Mouse (Mus musculus) hindbrain, embryonic 13.5 days (tissue): ENCODE results near the gene Cdkn2d. TPM values are rescaled to one million over a fixed set of nuclear protein-coding genes. Genes with fewer than 3 reads are reported as not detected.
"Not testable (repeated sequence)": the region's sequence is repeated elsewhere in the genome, so short reads cannot be mapped to it uniquely, and the experiment has no call there.

Experiments
- ATAC-seq: fragments of 200-750 bp; cut with Nextera tagmentation; 2 replicates; pipeline ENCODE4 v1.8.0; 2017; ENCODE audit warnings: moderate TSS enrichment; ENCODE audit not compliant: low FRiP score
- H3K27ac ChIP-seq: fragments of 300-500 bp; sonication (generic); 2 replicates; pipeline ENCODE4 v1.5.1; 2015; ENCODE audit warnings: inconsistent platforms, mild to moderate bottlenecking, moderate library complexity
- H3K27me3 ChIP-seq: fragments of 300-500 bp; sonication (generic); 2 replicates; pipeline ENCODE4 v1.6.1; 2015; ENCODE audit warnings: mild to moderate bottlenecking, inconsistent platforms
- H3K36me3 ChIP-seq: fragments of 300-500 bp; sonication (generic); 2 replicates; pipeline ENCODE4 v1.6.1; 2015; ENCODE audit warnings: mild to moderate bottlenecking, inconsistent platforms
- H3K4me1 ChIP-seq: fragments of 300-500 bp; sonication (generic); replicated peaks from 2 replicates; pipeline ENCODE4 v1.6.1; 2015; ENCODE audit warnings: inconsistent platforms
- H3K4me2 ChIP-seq: fragments of 300-500 bp; sonication (generic); 2 replicates; pipeline ENCODE4 v1.6.1; 2015; ENCODE audit warnings: inconsistent platforms, mild to moderate bottlenecking, moderate library complexity
- H3K4me3 ChIP-seq: fragments of 300-500 bp; sonication (generic); 2 replicates; pipeline ENCODE4 v1.5.1; 2015; ENCODE audit warnings: mild to moderate bottlenecking, inconsistent platforms
- H3K9ac ChIP-seq: fragments of 300-500 bp; sonication (generic); 2 replicates; pipeline ENCODE4 v1.6.1; 2015; ENCODE audit warnings: mild to moderate bottlenecking, inconsistent platforms
- H3K9me3 ChIP-seq: fragments of 300-500 bp; sonication (generic); 2 replicates; pipeline ENCODE4 v1.6.1; 2016; ENCODE audit warnings: inconsistent platforms
- WGBS: fragments of 180-500 bp; shearing (Covaris S2); methylation state at CpG from one replicate; pipeline ENCODE4 v1.1.7; 2015; 5-methylcytosine and 5-hydroxymethylcytosine counted together
- polyA plus RNA-seq: library from polyadenylated mRNA; unstranded; fragments of >200 nt; fragmentation: Nextera tagmentation; extraction: Ambion mirVana; gene quantifications from 2 replicates; pipeline ENCODE4 v1.2.1, GENCODE M21; 2015

Cdkn2d gene
- polyA plus RNA-seq, 1 experiment from 2014 or later = 89.2 TPM

GRCm38 (mm10) chr9:21269590-21269989 is 21.6 kb downstream of the Cdkn2d start:
- not testable (repeated sequence) for H3K27ac ChIP-seq, ATAC-seq, H3K9me3 ChIP-seq, H3K4me3 ChIP-seq, H3K9ac ChIP-seq, H3K4me2 ChIP-seq, H3K27me3 ChIP-seq
- 91% methylated on average over 5 of the region's 5 CpGs for WGBS
- H3K36me3 ChIP-seq = peaks cover 77% of the 10 kb centered on the region
- peaks cover 22% of the 10 kb centered on the region for H3K4me1 ChIP-seq

GRCm38 (mm10) chr9:21268305-21268704 is 22.9 kb downstream of the Cdkn2d start:
- no peak overlapping the region for H3K9ac ChIP-seq
- H3K36me3 ChIP-seq = peaks cover 65% of the 10 kb centered on the region
- H3K4me1 ChIP-seq = peaks cover 25% of the 10 kb centered on the region
- no peak for ATAC-seq
- no peak overlapping the region for H3K4me3 ChIP-seq
- WGBS = 96% methylated on average over 16 of the region's 16 CpGs
- H3K27me3 ChIP-seq = no peaks in the 10 kb centered on the region
- no peak overlapping the region for H3K27ac ChIP-seq
- no peaks in the 10 kb centered on the region for H3K9me3 ChIP-seq
- H3K4me2 ChIP-seq = no peak overlapping the region

- no peak for ATAC-seq
- H3K4me1 ChIP-seq = peaks cover 25% of the 10 kb centered on the region
- peaks cover 50% of the 10 kb centered on the region for H3K36me3 ChIP-seq
- no peak overlapping the region for H3K27ac ChIP-seq
- H3K4me2 ChIP-seq = peak overlapping the region; percentile 90
- H3K9me3 ChIP-seq = no peaks in the 10 kb centered on the region
- 95% methylated on average over 5 of the region's 5 CpGs for WGBS
- no peaks in the 10 kb centered on the region for H3K27me3 ChIP-seq
- H3K4me3 ChIP-seq = peak overlapping the region; percentile 82
- H3K9ac ChIP-seq = peak overlapping the region; percentile 90; the same call in 1 of the 2 replicates
Observed at GRCm38 (mm10) chr9:21266889-21267288, 24.3 kb downstream of the Cdkn2d start.

GRCm38 (mm10) chr9:21265611-21266010 is 25.6 kb downstream of the Cdkn2d start:
- Histone ChIP-seq H3K4me2 (peak overlapping the region; percentile 90), H3K4me1 (peaks cover 25% of the 10 kb centered on the region), H3K27ac (peak overlapping the region; percentile 79; the same call in 1 of the 2 replicates), H3K9ac (peak overlapping the region; percentile 90), H3K4me3 (peak overlapping the region; percentile 82), H3K27me3 (no peaks in the 10 kb centered on the region), H3K36me3 (peaks cover 38% of the 10 kb centered on the region), H3K9me3 (no peaks in the 10 kb centered on the region)
- WGBS = 6% methylated on average over 11 of the region's 11 CpGs
- ATAC-seq = peak; percentile 40; the same call in 1 of the 2 replicates

- Histone ChIP-seq H3K27me3 (peaks cover 3% of the 10 kb centered on the region; the same call in 1 of the 2 replicates), H3K4me3 (peak within 1 kb of the TSS; percentile 82), H3K36me3 (peaks cover 32% of the 10 kb centered on the region), H3K9ac (peak within 1 kb of the TSS; percentile 90), H3K4me2 (peak within 1 kb of the TSS; percentile 90), H3K27ac (peak within 1 kb of the TSS; percentile 85), H3K9me3 (no peaks in the 10 kb centered on the region), H3K4me1 (peaks cover 25% of the 10 kb centered on the region)
- peak; percentile 98 for ATAC-seq
- under 1% methylated on average over 49 of the region's 49 CpGs for WGBS
Observed at GRCm38 (mm10) chr9:21265000-21265561, 26.1 kb downstream of the Cdkn2d start, which contains the start of gene Atg4d. Gene Atg4d (plus strand): TSS chr9:21265293.

GRCm38 (mm10) chr9:21264272-21264999 is 26.8 kb downstream of the Cdkn2d start:
- ATAC-seq = peak; percentile 67
- Histone ChIP-seq H3K9me3 (no peaks in the 10 kb centered on the region), H3K27me3 (peaks cover 6% of the 10 kb centered on the region), H3K9ac (peak overlapping the region; percentile 65), H3K4me2 (peak overlapping the region; percentile 90), H3K4me3 (peak overlapping the region; percentile 82), H3K4me1 (peaks cover 25% of the 10 kb centered on the region), H3K27ac (peak overlapping the region; percentile 85), H3K36me3 (peaks cover 27% of the 10 kb centered on the region)
- 19% methylated on average over 17 of the region's 17 CpGs for WGBS

GRCm38 (mm10) chr9:21261831-21262230 is 29.4 kb downstream of the Cdkn2d start:
- no peak overlapping the region for H3K4me2 ChIP-seq
- no peak for ATAC-seq
- H3K9me3 ChIP-seq = no peaks in the 10 kb centered on the region
- peaks cover 19% of the 10 kb centered on the region for H3K4me1 ChIP-seq
- H3K36me3 ChIP-seq = peaks cover 4% of the 10 kb centered on the region; the same call in 1 of the 2 replicates
- no peak overlapping the region for H3K9ac ChIP-seq
- no peak overlapping the region for H3K4me3 ChIP-seq
- H3K27me3 ChIP-seq = peaks cover 9% of the 10 kb centered on the region
- 67% methylated on average over 2 of the region's 2 CpGs for WGBS
- H3K27ac ChIP-seq = no peak overlapping the region

GRCm38 (mm10) chr9:21260491-21261040 is 30.6 kb downstream of the Cdkn2d start:
- H3K9ac ChIP-seq = no peak overlapping the region; the same call in 1 of the 2 replicates
- H3K4me1 ChIP-seq = peaks cover 6% of the 10 kb centered on the region
- 87% methylated on average over 6 of the region's 6 CpGs for WGBS
- no peak overlapping the region for H3K27ac ChIP-seq
- no peak overlapping the region for H3K4me2 ChIP-seq
- no peaks in the 10 kb centered on the region for H3K36me3 ChIP-seq
- H3K4me3 ChIP-seq = no peak overlapping the region
- ATAC-seq = no peak
- no peaks in the 10 kb centered on the region for H3K9me3 ChIP-seq
- peaks cover 13% of the 10 kb centered on the region for H3K27me3 ChIP-seq

GRCm38 (mm10) chr9:21256349-21256748 is 34.9 kb downstream of the Cdkn2d start:
- not testable (repeated sequence) for H3K4me1 ChIP-seq, H3K9me3 ChIP-seq, ATAC-seq, H3K4me2 ChIP-seq, H3K4me3 ChIP-seq, H3K36me3 ChIP-seq, H3K9ac ChIP-seq, H3K27ac ChIP-seq
- H3K27me3 ChIP-seq = peaks cover 34% of the 10 kb centered on the region
- 85% methylated on average over 4 of the region's 4 CpGs for WGBS

- Histone ChIP-seq H3K27me3 (peaks cover 46% of the 10 kb centered on the region), H3K4me3 (no peak overlapping the region)
- ATAC-seq = no peak
Observed at GRCm38 (mm10) chr9:21254690-21255089, 36.5 kb downstream of the Cdkn2d start.

GRCm38 (mm10) chr9:21251116-21251735 is 40.0 kb downstream of the Cdkn2d start:
- 72% methylated on average over 13 of the region's 13 CpGs for WGBS
- Histone ChIP-seq H3K36me3 (no peaks in the 10 kb centered on the region), H3K27ac (no peak overlapping the region), H3K27me3 (peaks cover 75% of the 10 kb centered on the region), H3K9ac (no peak overlapping the region), H3K4me2 (no peak overlapping the region), H3K4me1 (peaks cover 13% of the 10 kb centered on the region), H3K9me3 (no peaks in the 10 kb centered on the region), H3K4me3 (no peak overlapping the region)
- no peak for ATAC-seq

More at GRCm38 (mm10) chr9:21254690-21255089, 36.5 kb downstream of the Cdkn2d start:
- H3K9ac ChIP-seq = no peak overlapping the region
- no peaks in the 10 kb centered on the region for H3K36me3 ChIP-seq
- H3K4me2 ChIP-seq = no peak overlapping the region
- H3K9me3 ChIP-seq = no peaks in the 10 kb centered on the region
- H3K27ac ChIP-seq = no peak overlapping the region
- H3K4me1 ChIP-seq = 0 out of 2 replicates have a peak, but pooled peaks cover 4% of the 10 kb centered on the region

- no peak for ATAC-seq
- no peak overlapping the region for H3K4me2 ChIP-seq
- 57% methylated on average over 2 of the region's 2 CpGs for WGBS
- no peak overlapping the region for H3K4me3 ChIP-seq
- no peaks in the 10 kb centered on the region for H3K9me3 ChIP-seq
- no peak overlapping the region for H3K27ac ChIP-seq
- H3K4me1 ChIP-seq = peaks cover 13% of the 10 kb centered on the region
- H3K36me3 ChIP-seq = no peaks in the 10 kb centered on the region
- peaks cover 79% of the 10 kb centered on the region for H3K27me3 ChIP-seq
- no peak overlapping the region for H3K9ac ChIP-seq
Observed at GRCm38 (mm10) chr9:21250509-21250908, 40.7 kb downstream of the Cdkn2d start.
